Mouse (Mus musculus) liver, adult 2 months (tissue): ENCODE results near the gene Trim9.
A peak's percentile ranks its signal among the peaks of the same experiment; 100 is the strongest.

Source experiments
- CTCF ChIP-seq: fragments of 200-500 bp; IDR thresholded peaks from 2 replicates; pipeline ENCODE4 v1.5.1; 2011; ENCODE audit warnings: low read depth, low read length, control low read depth
- POLR2A ChIP-seq: fragments of 200-500 bp; IDR thresholded peaks from 2 replicates; pipeline ENCODE4 v1.6.1; 2011; ENCODE audit warnings: low read length, control low read depth; ENCODE audit not compliant: insufficient read depth; ENCODE audit errors: extremely low read depth

DNA sequence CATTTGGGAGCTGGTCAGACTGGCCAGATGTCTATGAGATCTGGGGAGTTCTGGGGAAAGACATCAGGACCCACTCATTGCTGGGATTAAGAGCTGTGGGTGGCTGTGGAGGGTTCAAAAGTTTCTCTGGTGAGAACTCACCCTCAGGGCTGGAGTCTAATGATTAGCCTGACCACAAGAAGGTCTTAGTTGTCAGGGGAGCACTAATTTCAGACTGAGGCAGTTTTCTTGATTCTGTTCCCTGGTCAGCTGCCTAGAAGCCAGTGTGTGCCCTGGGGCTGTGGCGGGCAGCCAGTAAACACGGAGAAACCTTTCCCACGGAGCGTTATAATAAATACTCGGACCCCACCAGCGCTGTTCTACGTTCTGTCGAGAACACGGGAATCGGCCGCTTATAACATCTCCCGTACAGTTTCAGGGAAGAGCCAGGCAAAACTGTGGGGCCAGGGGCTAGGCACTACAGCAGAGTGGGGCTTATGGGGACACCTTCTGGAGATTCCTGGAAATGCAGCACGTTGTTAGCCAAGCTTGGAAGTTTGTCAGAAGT lies 112.4 kb downstream of the Trim9 start:
- TF ChIP-seq POLR2A, result no peak
- peak; percentile 83 for TF ChIP-seq CTCF
